Mouse (Mus musculus) liver, adult 2 months (tissue): ENCODE data around the gene Rpl6.

ENCODE experiments used
- CTCF ChIP-seq: fragments of 200-500 bp; IDR thresholded peaks from 2 replicates; pipeline ENCODE4 v1.5.1; 2011; ENCODE audit warnings: low read depth, low read length, control low read depth
- POLR2A ChIP-seq: fragments of 200-500 bp; IDR thresholded peaks from 2 replicates; pipeline ENCODE4 v1.6.1; 2011; ENCODE audit warnings: low read length, control low read depth; ENCODE audit not compliant: insufficient read depth; ENCODE audit errors: extremely low read depth

- TF ChIP-seq POLR2A (no peak), CTCF (no peak)
These were observed 42.0 kb upstream of the Rpl6 start for GRCm38 (mm10) chr5:121162285-121162684.
